Mouse (Mus musculus) hindbrain, embryonic 14.5 days (tissue): ENCODE data around the gene Prkch. TPM values are rescaled to one million over a fixed set of nuclear protein-coding genes. Genes with fewer than 3 reads are reported as not detected.

Source experiments
- ATAC-seq: fragments of 200-750 bp; cut with Nextera tagmentation; 2 replicates; pipeline ENCODE4 v1.8.0; 2017; ENCODE audit warnings: moderate number of reproducible peaks, mild to moderate bottlenecking, moderate TSS enrichment, moderate library complexity; ENCODE audit not compliant: low FRiP score
- DNase-seq: peaks from one replicate; pipeline ENCODE4 v3.0.0-alpha.2; 2015; ENCODE audit warnings: low spot score
- H3K27ac ChIP-seq: fragments of 300-500 bp; sonication (generic); 2 replicates; pipeline ENCODE4 v1.5.1; 2014; ENCODE audit warnings: mild to moderate bottlenecking, moderate library complexity
- H3K27me3 ChIP-seq: fragments of 300-500 bp; sonication (generic); 2 replicates; pipeline ENCODE4 v1.6.1; 2014; ENCODE audit warnings: mild to moderate bottlenecking, low read length, mixed read lengths; ENCODE audit not compliant: control insufficient read depth, insufficient read depth
- H3K36me3 ChIP-seq: fragments of 300-500 bp; sonication (generic); replicated peaks from 2 replicates; pipeline ENCODE4 v1.6.1; 2014; ENCODE audit not compliant: control insufficient read depth, insufficient read depth
- H3K4me1 ChIP-seq: fragments of 300-500 bp; sonication (generic); replicated peaks from 2 replicates; pipeline ENCODE4 v1.6.1; 2014; ENCODE audit warnings: antibody characterized with exemption, low read length, mixed read lengths; ENCODE audit not compliant: control insufficient read depth, insufficient read depth
- H3K4me2 ChIP-seq: fragments of 300-500 bp; sonication (generic); replicated peaks from 2 replicates; pipeline ENCODE4 v1.6.1; 2014; ENCODE audit warnings: mild to moderate bottlenecking, moderate library complexity
- H3K4me3 ChIP-seq: fragments of 300-500 bp; sonication (generic); replicated peaks from 2 replicates; pipeline ENCODE4 v1.5.1; 2014; ENCODE audit warnings: mild to moderate bottlenecking, low read length
- H3K9ac ChIP-seq: fragments of 300-500 bp; sonication (generic); 2 replicates; pipeline ENCODE4 v1.6.1; 2014
- H3K9me3 ChIP-seq: fragments of 300-500 bp; sonication (generic); 2 replicates; pipeline ENCODE4 v1.6.1; 2016; ENCODE audit warnings: low read length; ENCODE audit not compliant: control insufficient read depth
- WGBS: fragments of 180-500 bp; shearing (Covaris S2); extraction: QIAGEN DNeasy Blood & Tissue Kit; methylation state at CpG from one replicate; pipeline ENCODE4 v1.1.7; 2014; 5-methylcytosine and 5-hydroxymethylcytosine counted together
- polyA plus RNA-seq: library from polyadenylated mRNA; unstranded; fragments of >200 nt; fragmentation: Nextera tagmentation; extraction: Ambion mirVana; gene quantifications from 2 replicates; pipeline ENCODE4 v1.2.1, GENCODE M21; 2014

The Prkch gene
- polyA plus RNA-seq, 1 experiment from 2014 or later, result 9.9 TPM

GRCm38 (mm10) chr12:73696084-73696483, 111.5 kb downstream of the Prkch start:
- no peak overlapping the region for H3K4me2 ChIP-seq
- H3K4me3 ChIP-seq, result no peak overlapping the region
- no peak overlapping the region for H3K9ac ChIP-seq
- H3K4me1 ChIP-seq, result peaks cover 16% of the 10 kb centered on the region
- 77% methylated on average over 4 of the region's 4 CpGs for WGBS
- H3K27me3 ChIP-seq, result no peaks in the 10 kb centered on the region
- ATAC-seq (no peak), DNase-seq (no peak)
- H3K9me3 ChIP-seq, result no peaks in the 10 kb centered on the region
- H3K36me3 ChIP-seq, result no peaks in the 10 kb centered on the region
- H3K27ac ChIP-seq, result no peak overlapping the region

GRCm38 (mm10) chr12:73696946-73697345, 112.3 kb downstream of the Prkch start:
- Histone ChIP-seq H3K9ac (no peak overlapping the region), H3K4me1 (peaks cover 16% of the 10 kb centered on the region), H3K4me2 (no peak overlapping the region), H3K27me3 (no peaks in the 10 kb centered on the region), H3K4me3 (no peak overlapping the region), H3K9me3 (no peaks in the 10 kb centered on the region), H3K36me3 (no peaks in the 10 kb centered on the region), H3K27ac (no peak overlapping the region)
- ATAC-seq, result no peak
- WGBS, result 72% methylated on average over 4 of the region's 4 CpGs
- no peak for DNase-seq

GRCm38 (mm10) chr12:73698436-73698835, 113.8 kb downstream of the Prkch start:
- H3K36me3 ChIP-seq, result no peaks in the 10 kb centered on the region
- DNase-seq (no peak), ATAC-seq (no peak)
- peaks cover 16% of the 10 kb centered on the region for H3K4me1 ChIP-seq
- no peaks in the 10 kb centered on the region for H3K27me3 ChIP-seq
- 82% methylated on average over 5 of the region's 5 CpGs for WGBS
- no peak overlapping the region for H3K4me2 ChIP-seq
- no peak overlapping the region for H3K4me3 ChIP-seq
- H3K9me3 ChIP-seq, result no peaks in the 10 kb centered on the region
- 0 out of 2 replicates have a peak overlapping the region, but pooled peaks have one; percentile 70 for H3K27ac ChIP-seq
- H3K9ac ChIP-seq, result no peak overlapping the region

GRCm38 (mm10) chr12:73698841-73699240, 114.2 kb downstream of the Prkch start:
- WGBS, result 79% methylated on average over 8 of the region's 8 CpGs
- peak overlapping the region; percentile 70; the same call in 1 of the 2 replicates for H3K27ac ChIP-seq

GRCm38 (mm10) chr12:73699471-73700186, 115.0 kb downstream of the Prkch start:
- Histone ChIP-seq H3K27me3 (no peaks in the 10 kb centered on the region), H3K4me1 (peaks cover 16% of the 10 kb centered on the region), H3K4me3 (no peak overlapping the region), H3K9ac (peak overlapping the region; percentile 12; the same call in 1 of the 2 replicates), H3K27ac (peak overlapping the region; percentile 70), H3K36me3 (no peaks in the 10 kb centered on the region), H3K9me3 (no peaks in the 10 kb centered on the region), H3K4me2 (peak overlapping the region; percentile 28)
- DNase-seq, result peak; percentile 54
- no peak for ATAC-seq
- 51% methylated on average over 17 of the region's 17 CpGs for WGBS

More at GRCm38 (mm10) chr12:73698841-73699240, 114.2 kb downstream of the Prkch start:
- DNase-seq (no peak), ATAC-seq (no peak)
- Histone ChIP-seq H3K9me3 (no peaks in the 10 kb centered on the region), H3K27me3 (no peaks in the 10 kb centered on the region), H3K4me3 (no peak overlapping the region), H3K4me1 (peaks cover 16% of the 10 kb centered on the region), H3K9ac (no peak overlapping the region), H3K36me3 (no peaks in the 10 kb centered on the region), H3K4me2 (no peak overlapping the region)

- H3K4me1 ChIP-seq, result peaks cover 16% of the 10 kb centered on the region
- no peak overlapping the region for H3K4me3 ChIP-seq
- peak overlapping the region; percentile 70; the same call in 1 of the 2 replicates for H3K27ac ChIP-seq
- H3K9ac ChIP-seq, result 0 out of 2 replicates have a peak overlapping the region, but pooled peaks have one; percentile 12
- H3K27me3 ChIP-seq, result no peaks in the 10 kb centered on the region
- no peak overlapping the region for H3K4me2 ChIP-seq
- DNase-seq (no peak), ATAC-seq (no peak)
- H3K36me3 ChIP-seq, result no peaks in the 10 kb centered on the region
- 74% methylated on average over 6 of the region's 6 CpGs for WGBS
- no peaks in the 10 kb centered on the region for H3K9me3 ChIP-seq
Measured at GRCm38 (mm10) chr12:73700544-73701069, 116.0 kb downstream of the Prkch start.

GRCm38 (mm10) chr12:73701999-73702398, 117.4 kb downstream of the Prkch start:
- Histone ChIP-seq H3K27me3 (no peaks in the 10 kb centered on the region), H3K4me2 (no peak overlapping the region), H3K9me3 (no peaks in the 10 kb centered on the region), H3K36me3 (no peaks in the 10 kb centered on the region), H3K4me1 (peaks cover 16% of the 10 kb centered on the region), H3K4me3 (no peak overlapping the region), H3K27ac (no peak overlapping the region), H3K9ac (no peak overlapping the region)
- DNase-seq (no peak), ATAC-seq (no peak)
- WGBS, result 78% methylated on average over 3 of the region's 3 CpGs

GRCm38 (mm10) chr12:73704382-73704781, 119.8 kb downstream of the Prkch start:
- 74% methylated on average over 3 of the region's 3 CpGs for WGBS
- Histone ChIP-seq H3K9me3 (no peaks in the 10 kb centered on the region), H3K4me2 (no peak overlapping the region), H3K27me3 (no peaks in the 10 kb centered on the region), H3K4me3 (no peak overlapping the region), H3K9ac (no peak overlapping the region), H3K36me3 (no peaks in the 10 kb centered on the region), H3K4me1 (peaks cover 15% of the 10 kb centered on the region), H3K27ac (no peak overlapping the region)
- no peak for ATAC-seq
- no peak for DNase-seq

- 0 out of 2 replicates have a peak, but pooled peaks cover 7% of the 10 kb centered on the region for H3K4me1 ChIP-seq
- H3K4me3 ChIP-seq, result no peak overlapping the region
- H3K9me3 ChIP-seq, result no peaks in the 10 kb centered on the region
- no peaks in the 10 kb centered on the region for H3K27me3 ChIP-seq
- no peak overlapping the region for H3K27ac ChIP-seq
- no peak overlapping the region for H3K4me2 ChIP-seq
- 0 out of 2 replicates have a peak, but pooled peaks have one; percentile 41 for ATAC-seq
- no peak overlapping the region for H3K9ac ChIP-seq
- 48% methylated on average over 7 of the region's 7 CpGs for WGBS
- H3K36me3 ChIP-seq, result no peaks in the 10 kb centered on the region
- DNase-seq, result peak; percentile 83
Measured at GRCm38 (mm10) chr12:73705097-73705690, 120.6 kb downstream of the Prkch start.
